Mouse (Mus musculus): ENCODE data around the gene Adam19. TPM values are rescaled to one million over a fixed set of nuclear protein-coding genes. Genes with fewer than 3 reads are reported as not detected.
A peak's percentile ranks its signal among the peaks of the same experiment; 100 is the strongest.

The Adam19 gene
- total RNA-seq, 1 experiment: 43.8 TPM

DNA sequence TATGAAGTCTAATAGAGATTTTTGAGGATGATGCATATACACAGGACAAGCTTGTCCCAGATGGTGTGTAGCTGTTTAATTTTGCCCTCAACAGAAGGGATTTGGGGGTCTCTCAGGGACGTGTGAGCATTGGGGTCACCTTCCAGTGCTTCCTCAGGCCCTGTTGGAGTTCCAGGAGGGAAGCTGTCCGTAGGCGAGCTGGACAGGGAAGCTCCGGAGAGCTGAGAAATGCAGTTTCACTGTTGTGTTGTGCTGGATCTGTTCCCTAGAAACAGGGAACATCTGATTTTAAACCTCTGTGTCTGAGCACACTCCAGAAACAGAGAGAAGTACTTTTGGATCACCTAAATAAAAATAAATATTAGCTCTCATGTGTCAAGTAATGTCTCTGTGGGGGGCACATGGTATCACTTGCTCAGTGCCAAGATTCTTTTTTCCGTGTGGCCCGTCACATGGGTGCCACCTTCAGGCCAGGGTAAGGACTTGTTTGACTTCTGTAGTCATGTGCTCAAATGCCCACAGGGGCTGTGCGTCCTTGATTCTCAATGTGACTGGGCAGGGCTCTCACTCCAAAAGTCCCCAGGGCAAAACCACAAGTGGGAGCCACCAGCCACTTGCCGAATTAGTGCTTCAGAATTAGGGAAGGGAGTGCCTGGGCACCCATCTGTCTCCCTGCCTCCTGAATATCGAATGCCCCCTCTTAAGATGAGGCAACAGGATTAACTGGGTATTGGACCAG, 7.4 kb downstream of the Adam19 start:
- H3K9me3 ChIP-seq (ENCODE audit: control insufficient read depth, insufficient read depth, low read depth, low read length): no peaks in the 10 kb centered on the region
- H3K36me3 ChIP-seq (ENCODE audit: control insufficient read depth, insufficient read depth, low read length, poor library complexity, severe bottlenecking): peaks cover 9% of the 10 kb centered on the region
- no peak for DNase-seq (ENCODE audit: low read depth, low spot score)
- in situ Hi-C loops (cut with MboI; ENCODE audit: low sequenced_read_pairs in 2 of 2, unreplicated experiment in 2 of 2): no loop called here
- TF ChIP-seq MAFK (IDR thresholded peaks at IDR 0.05; ENCODE audit: insufficient read depth, low read depth, low read length) (no peak), CHD2 (IDR thresholded peaks at IDR 0.05; ENCODE audit: low read depth, low read length) (no peak), ZC3H11A (IDR thresholded peaks at IDR 0.05; ENCODE audit: borderline replicate concordance, low read depth, low read length) (no peak), ZNF384 (IDR thresholded peaks at IDR 0.05; ENCODE audit: low read depth, low read length) (no peak), HCFC1 (IDR thresholded peaks at IDR 0.05; ENCODE audit: borderline replicate concordance, insufficient read depth, low read length) (no peak)
- H3K4me1 ChIP-seq (ENCODE audit: control insufficient read depth in 2 of 2, insufficient read depth in 2 of 2, low read length in 2 of 2, poor library complexity in 1 of 2): peaks cover 14 to 34% of the 10 kb centered on the region in 2 experiments
- 0 out of 2 replicates have a peak overlapping the region, but pooled peaks have one; percentile 42 for H3K9ac ChIP-seq (ENCODE audit: insufficient read depth, low read depth, low read length, poor library complexity, severe bottlenecking)
- H3K4me3 ChIP-seq (ENCODE audit: insufficient read depth in 1 of 2, low read depth in 1 of 2, low read length in 2 of 2, poor library complexity in 1 of 2, severe bottlenecking in 1 of 2): no peak overlapping the region
- H3K27ac ChIP-seq (ENCODE audit: insufficient read depth, low read depth, low read length, poor library complexity, severe bottlenecking): 0 out of 2 replicates have a peak overlapping the region, but pooled peaks have one; percentile 24

DNA sequence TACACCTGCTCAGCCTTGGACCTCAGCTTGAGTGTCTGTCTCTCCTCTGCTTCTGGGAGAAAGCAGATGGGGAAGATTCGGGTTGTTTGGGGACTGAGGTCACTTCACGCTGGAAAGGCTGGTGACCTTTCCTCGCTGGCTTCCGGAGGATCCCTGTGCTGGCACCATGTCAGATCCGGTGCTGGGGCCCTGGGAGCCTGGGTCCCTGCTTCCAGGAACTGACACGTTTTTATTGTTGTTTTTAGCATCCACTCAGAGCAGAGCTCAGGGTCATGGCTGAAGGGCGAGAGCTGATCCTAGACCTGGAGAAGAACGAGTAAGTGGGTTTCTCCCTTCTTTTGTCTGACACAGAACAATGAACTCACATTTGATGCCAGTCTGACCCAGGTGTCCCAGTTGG, 9.0 kb downstream of the Adam19 start:
- peaks cover 9% of the 10 kb centered on the region for H3K36me3 ChIP-seq (ENCODE audit: control insufficient read depth, insufficient read depth, low read length, poor library complexity, severe bottlenecking)
- TF ChIP-seq CHD2 (IDR thresholded peaks at IDR 0.05; ENCODE audit: low read depth, low read length) (no peak), ZC3H11A (IDR thresholded peaks at IDR 0.05; ENCODE audit: borderline replicate concordance, low read depth, low read length) (no peak), ZNF384 (IDR thresholded peaks at IDR 0.05; ENCODE audit: low read depth, low read length) (no peak), MAFK (IDR thresholded peaks at IDR 0.05; ENCODE audit: insufficient read depth, low read depth, low read length) (no peak), HCFC1 (IDR thresholded peaks at IDR 0.05; ENCODE audit: borderline replicate concordance, insufficient read depth, low read length) (no peak)
- no peak overlapping the region for H3K4me3 ChIP-seq (ENCODE audit: insufficient read depth in 1 of 2, low read depth in 1 of 2, low read length in 2 of 2, poor library complexity in 1 of 2, severe bottlenecking in 1 of 2)
- H3K9ac ChIP-seq (ENCODE audit: insufficient read depth, low read depth, low read length, poor library complexity, severe bottlenecking): peak overlapping the region; percentile 30
- H3K4me1 ChIP-seq (ENCODE audit: control insufficient read depth in 2 of 2, insufficient read depth in 2 of 2, low read length in 2 of 2, poor library complexity in 1 of 2): peaks cover 15 to 34% of the 10 kb centered on the region in 2 experiments
- in situ Hi-C loops (cut with MboI; ENCODE audit: low sequenced_read_pairs in 2 of 2, unreplicated experiment in 2 of 2): no loop called here
- H3K9me3 ChIP-seq (ENCODE audit: control insufficient read depth, insufficient read depth, low read depth, low read length): no peaks in the 10 kb centered on the region
- H3K27ac ChIP-seq (ENCODE audit: insufficient read depth, low read depth, low read length, poor library complexity, severe bottlenecking): peak overlapping the region; percentile 22; the same call in 1 of the 2 replicates
- no peak for DNase-seq (ENCODE audit: low read depth, low spot score)

DNA sequence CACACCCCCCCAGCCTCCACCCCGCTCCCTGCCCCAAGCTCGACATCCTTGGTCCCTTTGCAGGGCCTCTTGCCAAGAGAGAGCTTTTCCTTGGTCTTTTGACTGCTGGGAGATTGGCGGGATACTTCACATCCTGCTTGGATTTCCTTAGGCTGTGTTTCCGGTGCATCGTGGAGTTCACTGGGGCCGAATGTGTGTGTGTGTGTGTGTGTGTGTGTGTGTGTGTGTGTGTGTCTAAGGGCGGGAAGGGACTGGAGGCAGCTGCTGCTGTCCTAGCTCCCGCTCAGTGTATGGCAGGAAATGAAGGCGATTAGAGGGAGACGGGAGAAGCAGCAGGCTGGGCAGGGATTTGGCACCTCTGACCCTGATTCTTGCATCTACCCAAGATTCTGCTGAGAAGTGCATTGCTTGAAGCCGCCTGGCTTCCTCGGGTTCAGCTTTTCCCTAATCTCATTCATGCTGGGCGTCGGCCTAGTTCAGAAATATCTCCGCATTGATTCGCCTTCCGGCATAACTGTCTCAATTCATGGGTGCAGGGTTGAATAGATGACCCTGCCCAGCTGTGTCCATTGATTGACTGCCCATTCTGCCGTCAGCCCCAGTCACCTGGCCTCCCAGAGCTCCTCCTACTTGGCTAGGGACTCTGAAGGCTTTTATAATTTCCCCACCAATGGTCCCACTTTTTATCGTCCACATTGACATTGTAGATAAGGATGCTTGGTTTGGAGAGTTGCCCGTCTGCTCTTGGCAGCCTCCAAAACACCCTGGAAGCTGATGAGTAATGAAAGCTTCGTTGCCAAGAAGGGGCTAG, 9.6 kb downstream of the Adam19 start:
- Histone ChIP-seq H3K4me1 (ENCODE audit: control insufficient read depth in 2 of 2, insufficient read depth in 2 of 2, low read length in 2 of 2, poor library complexity in 1 of 2) (peaks cover 12 to 32% of the 10 kb centered on the region in 2 experiments), H3K9ac (ENCODE audit: insufficient read depth, low read depth, low read length, poor library complexity, severe bottlenecking) (no peak overlapping the region), H3K9me3 (ENCODE audit: control insufficient read depth, insufficient read depth, low read depth, low read length) (no peaks in the 10 kb centered on the region), H3K27ac (ENCODE audit: insufficient read depth, low read depth, low read length, poor library complexity, severe bottlenecking) (peak overlapping the region; percentile 22; the same call in 1 of the 2 replicates), H3K4me3 (ENCODE audit: insufficient read depth in 1 of 2, low read depth in 1 of 2, low read length in 2 of 2, poor library complexity in 1 of 2, severe bottlenecking in 1 of 2) (no peak overlapping the region), H3K36me3 (ENCODE audit: control insufficient read depth, insufficient read depth, low read length, poor library complexity, severe bottlenecking) (peaks cover 9% of the 10 kb centered on the region)
- in situ Hi-C loops (cut with MboI; ENCODE audit: low sequenced_read_pairs in 2 of 2, unreplicated experiment in 2 of 2): no loop called here
- no peak for DNase-seq (ENCODE audit: low read depth, low spot score)
- TF ChIP-seq HCFC1 (IDR thresholded peaks at IDR 0.05; ENCODE audit: borderline replicate concordance, insufficient read depth, low read length): no peak
- TF ChIP-seq ZC3H11A (IDR thresholded peaks at IDR 0.05; ENCODE audit: borderline replicate concordance, low read depth, low read length): no peak
- no peak for TF ChIP-seq CHD2 (IDR thresholded peaks at IDR 0.05; ENCODE audit: low read depth, low read length)
- TF ChIP-seq MAFK (IDR thresholded peaks at IDR 0.05; ENCODE audit: insufficient read depth, low read depth, low read length): no peak
- TF ChIP-seq ZNF384 (IDR thresholded peaks at IDR 0.05; ENCODE audit: low read depth, low read length): no peak

DNA sequence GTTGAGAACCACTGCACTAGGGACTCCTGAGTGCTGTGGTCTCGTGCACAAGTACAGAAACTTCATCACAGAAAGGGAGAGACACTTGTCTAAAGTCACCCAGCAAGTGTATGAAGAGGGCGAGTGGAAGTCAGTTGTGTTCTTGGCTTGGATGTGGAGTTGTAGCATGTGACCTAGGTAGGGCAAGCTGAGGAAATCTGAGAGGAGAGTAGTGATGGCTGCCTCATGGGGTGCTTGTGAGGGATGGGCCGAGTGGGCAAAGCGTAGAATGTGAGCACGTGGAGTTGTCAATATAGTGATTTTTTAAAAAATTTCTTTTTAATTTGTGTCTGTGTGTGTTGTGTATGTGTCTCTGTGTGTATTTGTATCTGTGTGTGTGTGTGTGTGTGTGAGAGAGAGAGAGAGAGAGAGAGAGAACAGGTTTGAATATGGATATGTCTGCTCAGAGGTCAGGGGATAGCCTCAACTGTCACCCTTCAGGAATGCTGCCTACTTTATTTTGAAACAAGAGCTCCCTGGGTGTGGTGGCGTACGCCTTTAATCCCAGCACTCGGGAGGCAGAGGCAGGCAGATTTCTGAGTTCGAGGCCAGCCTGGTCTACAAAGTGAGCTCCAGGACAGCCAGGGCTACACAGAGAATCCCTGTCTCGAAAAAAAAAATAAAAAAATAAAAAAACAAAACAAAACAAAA, 11.7 kb downstream of the Adam19 start:
- no peak overlapping the region for H3K4me3 ChIP-seq (ENCODE audit: insufficient read depth in 1 of 2, low read depth in 1 of 2, low read length in 2 of 2, poor library complexity in 1 of 2, severe bottlenecking in 1 of 2)
- H3K9me3 ChIP-seq (ENCODE audit: control insufficient read depth, insufficient read depth, low read depth, low read length): no peaks in the 10 kb centered on the region
- peaks cover 24 to 44% of the 10 kb centered on the region in 2 experiments for H3K4me1 ChIP-seq (ENCODE audit: control insufficient read depth in 2 of 2, insufficient read depth in 2 of 2, low read length in 2 of 2, poor library complexity in 1 of 2)
- TF ChIP-seq CHD2 (IDR thresholded peaks at IDR 0.05; ENCODE audit: low read depth, low read length) (no peak), MAFK (IDR thresholded peaks at IDR 0.05; ENCODE audit: insufficient read depth, low read depth, low read length) (no peak), ZC3H11A (IDR thresholded peaks at IDR 0.05; ENCODE audit: borderline replicate concordance, low read depth, low read length) (no peak), ZNF384 (IDR thresholded peaks at IDR 0.05; ENCODE audit: low read depth, low read length) (no peak), HCFC1 (IDR thresholded peaks at IDR 0.05; ENCODE audit: borderline replicate concordance, insufficient read depth, low read length) (no peak)
- no peak overlapping the region for H3K9ac ChIP-seq (ENCODE audit: insufficient read depth, low read depth, low read length, poor library complexity, severe bottlenecking)
- H3K27ac ChIP-seq (ENCODE audit: insufficient read depth, low read depth, low read length, poor library complexity, severe bottlenecking): peak overlapping the region; percentile 87
- peaks cover 7% of the 10 kb centered on the region; the same call in 1 of the 2 replicates for H3K36me3 ChIP-seq (ENCODE audit: control insufficient read depth, insufficient read depth, low read length, poor library complexity, severe bottlenecking)
- no peak for DNase-seq (ENCODE audit: low read depth, low spot score)
- in situ Hi-C loops (cut with MboI; ENCODE audit: low sequenced_read_pairs in 2 of 2, unreplicated experiment in 2 of 2): no loop called here

All from ES-E14 (cell line).